Mouse (Mus musculus): ENCODE measurements around the gene Ppp1r21. TPM values are rescaled to one million over a fixed set of nuclear protein-coding genes. Genes with fewer than 3 reads are reported as not detected.

The Ppp1r21 gene
- total RNA-seq, 2 experiments from 2014 or later, result 71.4 to 71.6 TPM

DNA sequence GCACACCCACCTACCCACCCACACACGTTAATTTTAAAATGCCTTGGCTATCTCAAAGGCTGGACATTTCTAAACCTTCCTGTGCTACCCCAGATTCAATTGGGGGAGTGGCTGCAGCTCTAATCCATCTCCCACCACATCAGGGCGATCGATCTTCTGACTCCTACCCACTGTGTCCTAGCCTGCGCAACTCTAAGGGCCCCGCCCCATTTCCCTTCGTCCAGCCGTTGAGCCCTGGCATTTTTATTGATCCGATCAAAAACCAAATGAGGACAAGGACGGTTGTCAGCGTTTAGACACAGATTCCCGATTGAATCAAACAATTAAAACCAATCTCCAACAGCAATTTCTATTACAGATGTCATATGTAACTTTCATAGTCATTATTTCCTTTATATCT is 74.0 kb downstream of the Ppp1r21 start:
- intact Hi-C loops (cut with DNase I), result no loop called here
- no peak for DNase-seq

DNA sequence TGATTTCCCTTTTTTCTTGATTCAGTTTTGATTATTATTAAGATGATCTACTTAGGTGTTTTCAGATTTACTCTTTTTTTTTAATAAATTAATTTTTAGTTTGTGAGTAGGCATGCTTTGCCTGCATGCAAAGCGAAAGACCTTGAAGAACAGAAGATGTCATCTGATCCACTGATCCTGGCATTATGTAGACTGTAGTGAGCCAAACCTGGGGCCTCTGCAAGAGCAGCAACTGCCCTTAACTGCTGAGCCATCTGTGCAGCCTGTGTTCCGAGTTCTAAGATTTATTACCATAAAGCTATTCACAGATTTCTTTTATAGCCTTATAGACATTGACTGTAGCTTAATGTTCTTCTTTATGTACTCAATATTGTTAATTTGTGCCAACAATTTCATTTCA is 76.1 kb downstream of the Ppp1r21 start:
- intact Hi-C loops (cut with DNase I), result no loop called here
- no peak for DNase-seq

GRCm38 (mm10) chr17:88609361-88609760 is 79.4 kb downstream of the Ppp1r21 start:
- DNase-seq, result no peak

DNA sequence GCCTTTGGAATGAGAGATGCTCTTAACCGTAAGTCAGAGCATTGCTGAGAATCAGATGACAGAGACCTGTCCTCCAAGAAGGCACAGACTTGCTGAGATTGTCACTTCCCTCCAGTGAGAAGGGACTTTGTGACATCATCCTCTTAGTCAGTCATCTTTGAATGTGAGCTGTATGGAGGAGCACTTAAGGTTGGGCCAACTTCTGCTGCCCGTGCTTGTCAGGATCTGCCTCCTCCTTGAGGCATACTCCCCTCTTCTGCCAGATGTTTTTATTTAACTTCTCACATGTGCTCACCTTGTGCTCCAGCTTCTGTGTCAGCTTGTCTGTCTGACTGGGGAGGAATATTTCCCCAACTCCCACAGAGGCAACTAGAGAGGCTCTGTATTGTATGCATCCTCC is 81.1 kb downstream of the Ppp1r21 start:
- DNase-seq, result no peak
- intact Hi-C loops (cut with DNase I), result no loop called here

More at GRCm38 (mm10) chr17:88609361-88609760, 79.4 kb downstream of the Ppp1r21 start:
- intact Hi-C loops (cut with DNase I), result no loop called here

- DNase-seq, result no peak
- intact Hi-C loops (cut with DNase I), result no loop called here
These were observed 83.3 kb downstream of the Ppp1r21 start for GRCm38 (mm10) chr17:88613172-88613571.

DNA sequence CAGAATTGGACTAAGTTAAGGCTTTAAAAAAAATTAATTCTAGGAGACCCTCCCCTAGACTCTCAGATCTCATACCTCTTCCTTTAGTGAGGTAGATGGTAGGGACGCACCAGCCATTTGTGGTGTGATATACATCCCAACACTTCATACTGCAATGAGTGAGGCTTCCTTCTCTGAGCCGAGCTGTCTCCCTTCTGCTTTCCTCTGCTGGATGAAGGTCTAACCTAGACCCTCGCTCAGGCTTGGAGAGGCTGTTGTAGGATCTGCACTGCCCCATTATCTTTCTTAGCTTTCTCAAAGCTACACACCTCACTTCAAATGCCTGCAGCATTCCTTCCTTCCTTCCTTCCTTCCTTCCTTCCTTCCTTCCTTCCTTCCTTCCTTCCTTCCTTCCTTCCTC is 83.8 kb downstream of the Ppp1r21 start:
- no peak for DNase-seq
- intact Hi-C loops (cut with DNase I), result no loop called here

- intact Hi-C loops (cut with DNase I), result no loop called here
- DNase-seq, result no peak
These were observed 84.3 kb downstream of the Ppp1r21 start for GRCm38 (mm10) chr17:88614234-88614633.

- DNase-seq, result no peak
- intact Hi-C loops (cut with DNase I), result no loop called here
These were observed 84.8 kb downstream of the Ppp1r21 start for GRCm38 (mm10) chr17:88614733-88615132.

DNA sequence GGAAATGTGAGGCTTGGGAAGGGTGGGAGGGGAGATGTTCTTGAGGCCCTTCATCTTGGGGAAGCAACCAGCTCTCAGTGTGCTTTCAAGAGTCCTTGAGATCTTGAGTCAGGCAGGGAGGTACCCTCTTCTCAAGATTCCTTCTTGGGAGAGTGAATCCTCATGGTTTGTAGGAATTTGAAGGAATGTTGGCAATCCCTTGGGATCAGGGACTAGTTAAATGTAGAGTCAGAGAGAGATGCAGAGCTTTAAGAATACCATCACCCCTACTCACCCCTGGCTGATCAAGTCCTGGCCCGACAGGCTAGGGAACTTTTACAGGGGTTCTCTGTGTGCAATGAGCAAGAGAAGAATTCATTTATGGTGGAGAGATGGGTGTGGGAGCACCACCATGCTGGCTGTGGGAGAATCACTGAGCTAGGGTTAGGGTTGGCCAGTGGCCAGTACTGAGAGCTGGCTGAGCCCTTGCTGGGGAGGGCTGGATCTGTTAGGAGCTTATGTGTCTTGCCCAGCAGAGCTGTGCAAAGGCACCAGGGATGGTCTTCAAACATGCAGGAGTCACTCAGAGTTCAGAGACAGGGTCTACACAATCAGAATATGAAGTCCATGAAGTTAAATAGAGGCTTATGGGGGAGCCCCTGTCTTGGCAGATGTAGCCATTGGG is 85.7 kb downstream of the Ppp1r21 start:
- intact Hi-C loops (cut with DNase I), result no loop called here

GRCm38 (mm10) chr17:88620935-88621334 is 91.0 kb downstream of the Ppp1r21 start:
- no peak for DNase-seq
- intact Hi-C loops (cut with DNase I), result no loop called here

More for the DNA sequence above, 85.7 kb downstream of the Ppp1r21 start:
- no peak for DNase-seq

GRCm38 (mm10) chr17:88621374-88621773 is 91.5 kb downstream of the Ppp1r21 start:
- intact Hi-C loops (cut with DNase I), result no loop called here
- no peak for DNase-seq

GRCm38 (mm10) chr17:88622711-88623110 is 92.8 kb downstream of the Ppp1r21 start:
- DNase-seq, result no peak
- intact Hi-C loops (cut with DNase I), result no loop called here

GRCm38 (mm10) chr17:88624386-88624785 is 94.5 kb downstream of the Ppp1r21 start:
- DNase-seq, result no peak
- intact Hi-C loops (cut with DNase I), result no loop called here

- intact Hi-C loops (cut with DNase I), result no loop called here
- no peak for DNase-seq
These were observed 95.4 kb downstream of the Ppp1r21 start for GRCm38 (mm10) chr17:88625350-88625749.

GRCm38 (mm10) chr17:88625931-88626330 is 96.0 kb downstream of the Ppp1r21 start:
- no peak for DNase-seq
- intact Hi-C loops (cut with DNase I), result no loop called here

DNA sequence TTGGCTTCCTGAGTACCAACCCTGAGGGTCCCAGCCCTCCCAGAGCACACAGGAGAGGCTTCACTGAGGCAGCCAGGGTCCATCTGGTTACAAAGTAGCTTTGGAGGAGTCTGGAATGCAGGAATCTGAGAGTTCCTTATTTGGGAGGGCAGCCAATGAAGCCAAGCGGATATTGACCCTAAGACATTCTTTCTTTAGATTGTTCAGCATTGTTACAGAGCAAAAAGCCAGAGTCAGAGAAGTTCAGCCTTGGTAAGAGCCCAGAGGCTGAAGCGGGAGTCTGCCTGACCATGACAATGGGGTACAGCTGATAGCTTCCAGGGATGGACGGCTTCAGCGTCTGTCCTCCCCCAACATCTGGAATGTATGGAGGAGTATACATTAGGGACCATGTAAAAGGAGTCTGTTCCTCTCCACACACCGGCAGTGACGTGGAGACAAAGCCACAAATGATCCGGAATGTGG is 96.5 kb downstream of the Ppp1r21 start:
- intact Hi-C loops (cut with DNase I), result no loop called here
- no peak for DNase-seq

DNA sequence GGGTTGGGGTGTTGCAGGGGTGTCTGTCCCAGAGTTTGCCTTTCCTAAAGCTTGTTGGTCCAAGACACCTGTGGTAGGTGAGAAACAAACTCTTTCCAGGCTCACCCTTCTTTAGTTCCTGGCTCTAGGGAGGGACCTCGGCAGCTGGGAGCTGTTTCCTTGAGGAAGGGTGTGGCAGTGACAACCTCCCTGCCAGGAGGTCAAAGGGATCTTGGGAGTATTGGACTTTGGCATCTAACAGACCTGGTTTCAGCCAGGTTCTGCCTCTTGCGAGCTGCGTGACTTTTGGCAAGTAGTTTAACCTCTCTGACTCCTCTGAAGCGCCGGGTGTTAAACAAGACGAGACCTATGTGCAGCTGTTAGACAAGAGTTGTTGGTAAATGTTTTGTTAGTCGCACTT is 97.2 kb downstream of the Ppp1r21 start:
- intact Hi-C loops (cut with DNase I), result no loop called here
- no peak for DNase-seq

DNA sequence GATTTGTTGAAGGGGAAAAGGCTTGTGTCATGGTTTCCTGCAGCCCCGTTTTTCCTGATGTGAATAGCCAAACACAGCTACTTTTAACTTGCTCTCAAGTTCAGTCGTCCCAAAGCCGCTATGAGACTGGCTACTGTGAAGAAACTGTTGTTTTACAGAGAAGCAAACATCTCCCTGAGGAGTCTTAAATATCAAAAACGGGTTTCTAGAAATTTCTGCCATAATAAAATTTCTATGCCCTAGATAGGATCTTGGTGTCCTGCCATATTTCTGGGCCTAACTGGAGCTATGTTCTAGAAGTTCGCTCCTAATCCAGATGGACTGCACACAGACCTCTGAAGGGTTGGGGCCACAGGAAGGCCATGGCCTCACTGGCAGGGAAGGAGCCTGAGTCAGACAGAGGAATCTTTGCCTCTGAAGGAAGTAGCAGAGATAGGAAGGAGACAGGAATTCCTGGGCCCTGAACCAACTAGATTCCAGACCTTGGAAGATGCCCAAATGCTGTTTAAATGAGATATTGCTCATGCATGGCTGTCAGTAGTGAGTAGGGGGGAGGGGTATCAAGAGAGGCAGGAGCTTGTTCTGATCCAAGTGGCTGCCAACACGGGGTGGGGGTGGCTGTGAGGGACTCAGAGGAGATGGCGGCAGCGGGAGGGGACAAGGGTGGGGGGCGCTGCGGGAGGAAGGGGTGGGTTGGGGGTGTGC is 98.9 kb downstream of the Ppp1r21 start:
- intact Hi-C loops (cut with DNase I), result no loop called here
- DNase-seq, result peak; percentile 68

- intact Hi-C loops (cut with DNase I), result no loop called here
- DNase-seq, result no peak
These were observed 99.5 kb downstream of the Ppp1r21 start for GRCm38 (mm10) chr17:88629381-88629759.

DNA sequence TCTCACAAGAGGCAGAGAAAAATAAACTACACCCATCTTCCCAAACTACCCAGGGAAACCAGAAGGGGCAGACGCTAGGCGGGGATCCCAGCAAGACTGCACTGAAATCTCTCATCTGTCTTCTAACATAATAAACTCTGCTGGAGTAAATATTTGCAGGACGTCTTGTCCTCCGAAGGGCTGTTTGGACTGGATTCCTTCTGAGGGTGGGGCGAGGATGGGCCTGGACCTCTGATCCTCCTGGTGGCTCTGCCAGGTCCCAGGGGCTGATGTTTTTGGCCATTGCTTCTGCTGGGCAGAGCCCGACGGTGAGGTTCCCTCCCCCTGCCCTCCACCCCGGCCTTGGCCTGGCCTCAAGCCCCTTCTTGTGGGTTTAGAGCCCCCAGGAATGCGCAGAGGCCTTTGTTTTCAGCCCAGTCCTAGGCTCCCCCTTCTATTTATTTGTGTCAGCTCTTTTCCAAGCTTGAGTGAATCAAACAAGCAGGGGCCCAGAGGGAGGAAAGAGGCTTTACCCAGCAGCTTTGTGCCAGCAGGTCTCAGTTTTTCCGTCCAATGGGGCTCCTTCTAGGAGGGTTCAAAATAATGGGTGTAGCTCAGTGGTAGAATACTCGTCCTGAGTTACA is 100.1 kb downstream of the Ppp1r21 start:
- peak; percentile 20 for DNase-seq
- intact Hi-C loops (cut with DNase I), result loop anchor here (10.0 kb wide), 1 partner anchor 65 kb away; no protein-coding TSS in a partner anchor

DNA sequence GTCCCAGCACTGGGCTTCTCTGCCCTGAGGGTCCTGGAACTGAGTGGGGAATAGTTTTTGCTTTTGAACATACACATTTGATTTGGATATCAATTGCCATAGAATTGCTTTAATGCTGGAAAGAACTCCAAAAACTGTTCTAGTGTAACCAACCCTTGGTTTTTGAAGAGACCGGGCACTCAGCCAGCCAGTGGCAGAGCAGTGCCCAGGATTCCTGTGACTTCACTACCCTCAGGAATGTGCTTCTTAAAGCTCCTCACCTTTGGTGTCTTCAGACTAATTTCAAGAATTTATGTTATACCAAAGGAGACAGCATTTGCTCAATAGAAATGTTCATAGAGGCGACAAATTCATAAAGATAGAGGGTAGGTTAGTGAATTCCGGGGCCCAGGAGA is 100.6 kb downstream of the Ppp1r21 start:
- DNase-seq, result peak; percentile 41
- intact Hi-C loops (cut with DNase I), result loop anchor here (10.0 kb wide), 1 partner anchor 66 kb away; no protein-coding TSS in a partner anchor

GRCm38 (mm10) chr17:88632631-88633030 is 102.7 kb downstream of the Ppp1r21 start:
- intact Hi-C loops (cut with DNase I), result loop anchor here (10.0 kb wide), 1 partner anchor 68 kb away; no protein-coding TSS in a partner anchor
- DNase-seq, result no peak
